Mouse (Mus musculus) mature B cell (primary cell): ENCODE results near the gene Ankrd28.

Source experiments
- in situ Hi-C: fragments of 300-500 bp; cut with MboI; formaldehyde crosslinking; loops from 2 replicates; pipeline ENCODE4 v1.14.3; 2019

Gene Ankrd28

DNA sequence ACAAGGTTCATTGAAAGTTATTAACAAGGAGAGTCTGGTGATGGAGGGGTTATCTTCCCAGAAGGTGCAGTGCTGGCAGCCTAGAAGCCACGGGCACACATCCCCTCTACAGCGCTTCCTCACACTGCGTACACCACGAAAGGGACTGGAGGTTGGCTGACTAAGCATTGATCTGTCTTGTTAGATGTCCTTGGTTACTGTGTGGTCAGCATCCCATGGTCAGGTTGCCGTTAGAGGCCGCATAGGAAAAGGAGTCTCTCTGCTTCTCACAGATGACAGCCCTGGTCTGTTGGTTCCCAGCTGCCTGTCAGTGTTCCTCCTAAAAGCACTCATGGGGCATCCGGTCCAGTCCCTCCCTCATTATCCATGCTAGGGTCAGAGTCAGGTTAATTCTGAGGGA is 179.2 kb downstream of the Ankrd28 start:
- in situ Hi-C loops: no loop called here

DNA sequence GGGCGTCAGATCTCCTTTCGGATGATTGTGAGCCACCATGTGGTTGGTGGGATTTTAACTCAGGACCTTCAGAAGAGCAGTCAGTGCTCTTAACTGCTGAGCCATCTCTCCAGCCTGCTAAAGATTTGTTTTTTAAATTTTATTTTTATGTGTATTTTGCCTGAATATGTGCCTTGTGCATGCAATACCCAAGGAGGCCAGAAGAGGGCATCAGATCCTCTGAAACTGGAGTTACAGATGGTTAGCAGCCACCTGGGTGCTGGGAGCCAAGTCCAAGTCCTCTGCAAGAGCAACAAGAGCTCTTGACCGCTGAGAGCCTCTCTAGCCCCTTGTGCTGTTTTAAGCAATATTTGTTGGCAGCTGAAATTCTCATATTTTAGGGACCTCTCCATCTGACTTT is 180.1 kb downstream of the Ankrd28 start:
- in situ Hi-C loops: no loop called here
